Mouse (Mus musculus) adrenal gland, postnatal 25 days (tissue): ENCODE results near the gene Hrct1. TPM values are rescaled to one million over a fixed set of nuclear protein-coding genes. Genes with fewer than 3 reads are reported as not detected.

Experiments
- DNase-seq: peaks from one replicate; pipeline ENCODE4 v3.0.0; 2021; ENCODE audit warnings: mixed read lengths
- total RNA-seq: library from RNA; stranded (reverse); gene quantifications from 2 replicates; pipeline ENCODE4 v1.2.3, GENCODE M21; 2021

Gene Hrct1
- total RNA-seq, 1 experiment from 2014 or later, result 1.9 TPM

DNA sequence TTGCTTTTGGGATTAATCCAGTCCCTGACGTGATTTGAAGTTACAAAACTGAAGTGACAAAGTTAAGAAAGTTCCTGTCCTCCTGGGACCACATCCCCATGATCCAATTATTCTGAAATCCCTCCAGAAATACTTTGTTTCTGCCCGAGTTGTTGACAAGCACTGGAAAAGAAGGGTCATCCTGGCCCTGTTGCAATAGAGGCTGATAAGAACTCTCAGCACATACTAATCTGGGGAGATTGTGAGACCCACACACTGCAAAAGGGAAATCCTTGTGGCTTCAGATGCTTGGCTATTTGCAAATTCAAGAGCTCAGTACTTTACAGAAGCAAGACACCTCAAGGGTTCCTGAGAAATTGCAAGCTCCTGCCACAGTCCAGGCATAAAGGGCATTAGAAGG is 45.3 kb downstream of the Hrct1 start:
- no peak for DNase-seq

Other genes with a start within 250 kb of the Hrct1 start
- 0.24 TPM in 1 of 2 replicates, not detected in the other for gene Sit1, start 243.5 kb upstream of the Hrct1 start, total RNA-seq
- gene Ccdc107, start 234.3 kb upstream of the Hrct1 start, total RNA-seq, result 54.6 and 58.2 TPM in 2 replicates
- 4.6 and 7.4 TPM in 2 replicates for gene Arhgef39, start 227.5 kb upstream of the Hrct1 start, total RNA-seq
- 0.61 TPM in 1 of 2 replicates, not detected in the other for gene Car9, start 220.2 kb upstream of the Hrct1 start, total RNA-seq
- gene Tpm2, start 203.4 kb upstream of the Hrct1 start, total RNA-seq, result 98.8 and 110 TPM in 2 replicates
- 111 and 172 TPM in 2 replicates for gene Creb3, start 164.9 kb upstream of the Hrct1 start, total RNA-seq
- gene Tln1, start 164.5 kb upstream of the Hrct1 start, total RNA-seq, result 229 and 303 TPM in 2 replicates
- gene Rgp1, start 148.5 kb upstream of the Hrct1 start, total RNA-seq, result 50.5 and 58.9 TPM in 2 replicates
- 11.9 and 15.4 TPM in 2 replicates for gene Gba2, start 148.3 kb upstream of the Hrct1 start, total RNA-seq
- 4.5 and 5.7 TPM in 2 replicates for gene Msmp, start 142.7 kb upstream of the Hrct1 start, total RNA-seq
- 26.9 and 37.9 TPM in 2 replicates for gene Npr2, start 95.3 kb upstream of the Hrct1 start, total RNA-seq
- 0.55 TPM in 1 of 2 replicates, not detected in the other for gene Spag8, start 73.6 kb upstream of the Hrct1 start, total RNA-seq
- 63.7 and 75.0 TPM in 2 replicates for gene Hint2, start 70.7 kb upstream of the Hrct1 start, total RNA-seq
- gene Tmem8b, start 58.2 kb upstream of the Hrct1 start, total RNA-seq, result 4.3 and 7.4 TPM in 2 replicates
- gene Fam221b, start 58.0 kb upstream of the Hrct1 start, total RNA-seq, result 0.21 TPM in 1 of 2 replicates, not detected in the other
- gene Olfr70, start 26.4 kb upstream of the Hrct1 start, total RNA-seq, result not detected in 2 replicates
- not detected in 2 replicates for gene Olfr71, start 16.9 kb upstream of the Hrct1 start, total RNA-seq
- 2.1 and 2.7 TPM in 2 replicates for gene Spaar, start 2.8 kb downstream of the Hrct1 start, total RNA-seq
- gene Olfr159, start 43.8 kb downstream of the Hrct1 start, total RNA-seq, result not detected in 2 replicates
- not detected in 2 replicates for gene Olfr156, start 96.7 kb downstream of the Hrct1 start, total RNA-seq
- not detected in 2 replicates for gene Olfr157, start 113.0 kb downstream of the Hrct1 start, total RNA-seq
- not detected in 2 replicates for gene Olfr155, start 124.4 kb downstream of the Hrct1 start, total RNA-seq
- 12.3 and 16.1 TPM in 2 replicates for gene Reck, start 148.3 kb downstream of the Hrct1 start, total RNA-seq
- 2.4 and 3.1 TPM in 2 replicates for gene Glipr2, start 230.2 kb downstream of the Hrct1 start, total RNA-seq